Mouse (Mus musculus) CH12.LX (cell line): ENCODE data around the gene Ubash3b. TPM values are rescaled to one million over a fixed set of nuclear protein-coding genes. Genes with fewer than 3 reads are reported as not detected.

Source experiments
- DNase-seq: peaks from one replicate; pipeline ENCODE4 v3.0.0-alpha.2; 2013; ENCODE audit errors: extremely low read depth
- H3K27ac ChIP-seq: 2 replicates; pipeline ENCODE4 v1.5.1; 2012; ENCODE audit warnings: low read depth, mild to moderate bottlenecking, control low read depth, moderate library complexity; ENCODE audit not compliant: insufficient read depth
- H3K27me3 ChIP-seq: replicated peaks from 2 replicates; pipeline ENCODE3; 2012; ENCODE audit warnings: inconsistent platforms
- H3K36me3 ChIP-seq, 2 experiments: replicated peaks in 1 of 2; 2 replicates each; pipeline versions ENCODE3 to v1.6.1; 2012; ENCODE audit warnings: inconsistent platforms in 1 of 2, low read length in 1 of 2, mild to moderate bottlenecking in 1 of 2, mixed read lengths in 1 of 2, moderate library complexity in 1 of 2; ENCODE audit not compliant: control insufficient read depth in 1 of 2, insufficient read depth in 1 of 2
- H3K4me1 ChIP-seq, 2 experiments: 2 replicates each; pipeline ENCODE4 v1.6.1; 2012; ENCODE audit warnings: inconsistent platforms in 1 of 2, moderate library complexity in 1 of 2; ENCODE audit not compliant: insufficient read depth in 2 of 2, control insufficient read depth in 1 of 2
- H3K4me2 ChIP-seq: 2 replicates; pipeline ENCODE4 v1.6.1; 2012; ENCODE audit warnings: low read depth, mild to moderate bottlenecking, control low read depth; ENCODE audit not compliant: poor library complexity, insufficient read depth, severe bottlenecking
- H3K4me3 ChIP-seq, 3 experiments: fragments of 150-350 bp in 1 of 3; sonication (generic) in 1 of 3; replicated peaks in 1 of 3; 2 replicates each; pipeline versions ENCODE3 to v1.5.1; 2011 to 2012; ENCODE audit warnings: low read depth in 2 of 3, low read length in 2 of 3, mild to moderate bottlenecking in 2 of 3, moderate library complexity in 2 of 3, control low read depth in 1 of 3, improper control_type of control experiment in 1 of 3, inconsistent platforms in 1 of 3, mixed read lengths in 1 of 3; ENCODE audit not compliant: poor library complexity in 1 of 3
- H3K79me2 ChIP-seq: replicated peaks from 2 replicates; pipeline ENCODE4 v1.6.1; 2012; ENCODE audit warnings: mild to moderate bottlenecking, moderate library complexity; ENCODE audit not compliant: control insufficient read depth, poor library complexity, insufficient read depth, severe bottlenecking; ENCODE audit errors: extremely low read depth
- H3K9ac ChIP-seq: 2 replicates; pipeline ENCODE4 v1.6.1; 2012; ENCODE audit warnings: low read depth, mild to moderate bottlenecking, control low read depth, moderate library complexity; ENCODE audit not compliant: insufficient read depth
- H3K9me3 ChIP-seq: replicated peaks from 2 replicates; pipeline ENCODE3; 2012; ENCODE audit warnings: low read length, inconsistent platforms, mixed read lengths
- CHD1 ChIP-seq: IDR thresholded peaks from 2 replicates; pipeline ENCODE4 v1.6.1; 2012; ENCODE audit warnings: low read depth, low read length, improper control_type of control experiment, inconsistent platforms
- CHD2 ChIP-seq: IDR thresholded peaks from 2 replicates; pipeline ENCODE4 v1.6.1; 2011; ENCODE audit warnings: low read length, improper control_type of control experiment
- MAFK ChIP-seq: IDR thresholded peaks from 2 replicates; pipeline ENCODE4 v1.6.1; 2011; ENCODE audit warnings: low read length, improper control_type of control experiment; ENCODE audit not compliant: insufficient replicate concordance
- MEF2A ChIP-seq: IDR thresholded peaks from 2 replicates; pipeline ENCODE4 v1.6.1; 2014; ENCODE audit warnings: low read depth, mild to moderate bottlenecking, inconsistent platforms, low read length, improper control_type of control experiment, borderline replicate concordance
- MXI1 ChIP-seq: IDR thresholded peaks from 2 replicates; pipeline ENCODE4 v1.6.1; 2011; ENCODE audit warnings: mild to moderate bottlenecking, low read depth, low read length, improper control_type of control experiment
- NELFE ChIP-seq: IDR thresholded peaks from 2 replicates; pipeline ENCODE4 v1.6.1; 2011; ENCODE audit warnings: low read depth, low read length, improper control_type of control experiment
- PAX5 ChIP-seq: IDR thresholded peaks from 2 replicates; pipeline ENCODE4 v1.6.1; 2012; ENCODE audit warnings: low read length, inconsistent platforms, mixed read lengths
- POLR2A ChIP-seq: IDR thresholded peaks from 2 replicates; pipeline ENCODE4 v1.6.1; 2011; ENCODE audit warnings: low read depth, mild to moderate bottlenecking, improper control_type of control experiment, low read length
- POLR2AphosphoS2 ChIP-seq: IDR thresholded peaks from 2 replicates; pipeline ENCODE4 v1.6.1; 2011; ENCODE audit warnings: low read depth, low read length, improper control_type of control experiment
- RAD21 ChIP-seq: IDR thresholded peaks from 2 replicates; pipeline ENCODE4 v1.6.1; 2011; ENCODE audit warnings: low read depth, mild to moderate bottlenecking, low read length, improper control_type of control experiment, moderate library complexity
- RCOR1 ChIP-seq: conservative IDR thresholded peaks from 2 replicates; pipeline ENCODE4 v1.6.1; 2012; ENCODE audit warnings: low read depth, mild to moderate bottlenecking, inconsistent platforms, low read length, improper control_type of control experiment
- SIN3A ChIP-seq: IDR thresholded peaks from 2 replicates; pipeline ENCODE4 v1.6.1; 2012; ENCODE audit warnings: low read length, improper control_type of control experiment, inconsistent platforms
- SMC3 ChIP-seq: IDR thresholded peaks from 2 replicates; pipeline ENCODE4 v1.6.1; 2011; ENCODE audit warnings: low read depth, low read length, improper control_type of control experiment
- TBP ChIP-seq: conservative IDR thresholded peaks from 2 replicates; pipeline ENCODE4 v1.6.1; 2011; ENCODE audit warnings: low read depth, low read length, improper control_type of control experiment
- UBTF ChIP-seq: IDR thresholded peaks from 2 replicates; pipeline ENCODE4 v1.6.1; 2012; ENCODE audit warnings: low read depth, mild to moderate bottlenecking, inconsistent platforms, low read length, improper control_type of control experiment, moderate library complexity
- USF1 ChIP-seq: IDR thresholded peaks from 2 replicates; pipeline ENCODE4 v1.6.1; 2014; ENCODE audit warnings: low read depth, mild to moderate bottlenecking, inconsistent platforms, low read length, improper control_type of control experiment
- ZC3H11A ChIP-seq: IDR thresholded peaks from 2 replicates; pipeline ENCODE4 v1.6.1; 2012; ENCODE audit warnings: low read depth, mild to moderate bottlenecking, inconsistent platforms, low read length, improper control_type of control experiment
- ZKSCAN1 ChIP-seq: IDR thresholded peaks from 2 replicates; pipeline ENCODE4 v1.6.1; 2012; ENCODE audit warnings: low read depth, inconsistent platforms, low read length, improper control_type of control experiment, borderline replicate concordance
- ZMIZ1 ChIP-seq: IDR thresholded peaks from 2 replicates; pipeline ENCODE4 v1.6.1; 2012; ENCODE audit warnings: low read depth, mild to moderate bottlenecking, inconsistent platforms, low read length, improper control_type of control experiment
- dilution Hi-C: fragments of 300-500 bp; cut with MboI; formaldehyde crosslinking; loops from 2 replicates; pipeline ENCODE4 v1.14.3; 2020; ENCODE audit warnings: low sequenced_read_pairs; ENCODE audit not compliant: extremely low pct_unique_long_range_greater_than_20kb, extremely low pct_ligation_motif_present
- in situ Hi-C: fragments of 300-500 bp; cut with MboI; formaldehyde crosslinking; loops from 3 replicates; pipeline ENCODE4 v1.14.3; 2019; ENCODE audit warnings: low sequenced_read_pairs, low pct_ligation_motif_present, low pct_unique_long_range_greater_than_20kb, mixed read lengths
- polyA plus RNA-seq: library from polyadenylated mRNA; unstranded; fragments of >175 nt; gene quantifications from 2 replicates; pipeline ENCODE4 v1.2.1, GENCODE M21; 2012; ENCODE audit warnings: low read depth; ENCODE audit not compliant: insufficient read length
- total RNA-seq, 2 experiments: library from RNA; depleted of rRNA; stranded (reverse); fragments of 300-350 nt in 1 of 2; fragments of >200 nt in 1 of 2; gene quantifications; 2 replicates each; pipeline ENCODE4 v1.2.3; 2012 to 2014

Ubash3b gene
- total and polyA plus RNA-seq, 3 experiments, result 2.8 to 4.6 (median 4.2) TPM

GRCm38 (mm10) chr9:41049282-41049681 is 112.2 kb downstream of the Ubash3b start:
- Histone ChIP-seq H3K4me1 (peaks cover 8 to 32% of the 10 kb centered on the region in 2 experiments; a peak in 3 of 4 replicates), H3K27ac (no peak overlapping the region), H3K9me3 (no peaks in the 10 kb centered on the region), H3K36me3 (peaks cover 0 to 28% of the 10 kb centered on the region in 2 experiments), H3K4me2 (no peak overlapping the region), H3K27me3 (no peaks in the 10 kb centered on the region), H3K9ac (no peak overlapping the region), H3K79me2 (no peaks in the 10 kb centered on the region), H3K4me3 (no peak overlapping the region)
- in situ Hi-C loops, result no loop called here
- DNase-seq, result no peak
- dilution Hi-C loops, result no loop called here
- TF ChIP-seq POLR2AphosphoS2, result no peak
- TF ChIP-seq PAX5, result no peak
- TF ChIP-seq ZMIZ1, result no peak
- no peak for TF ChIP-seq ZC3H11A
- TF ChIP-seq ZKSCAN1, result no peak
- TF ChIP-seq CHD2, result no peak
- no peak for TF ChIP-seq MAFK
- no peak for TF ChIP-seq USF1
- TF ChIP-seq MXI1, result no peak
- TF ChIP-seq RCOR1, result no peak
- TF ChIP-seq UBTF, result no peak
- TF ChIP-seq POLR2A, result no peak
- TF ChIP-seq SIN3A, result no peak
- no peak for TF ChIP-seq CHD1
- TF ChIP-seq MEF2A, result no peak
- TF ChIP-seq SMC3, result no peak
- TF ChIP-seq RAD21, result no peak
- no peak for TF ChIP-seq NELFE

- Histone ChIP-seq H3K4me1 (peaks cover 8 to 27% of the 10 kb centered on the region in 2 experiments; a peak in 3 of 4 replicates), H3K27ac (no peak overlapping the region)
Measured at GRCm38 (mm10) chr9:41048820-41049219, 112.7 kb downstream of the Ubash3b start.

More at GRCm38 (mm10) chr9:41048820-41049219, 112.7 kb downstream of the Ubash3b start:
- no peaks in the 10 kb centered on the region for H3K9me3 ChIP-seq
- DNase-seq, result no peak
- dilution Hi-C loops, result no loop called here
- no peak for TF ChIP-seq MEF2A
- TF ChIP-seq TBP, result no peak
- H3K36me3 ChIP-seq, result peaks cover 0 to 28% of the 10 kb centered on the region in 2 experiments
- no peak overlapping the region for H3K4me3 ChIP-seq
- H3K79me2 ChIP-seq, result no peaks in the 10 kb centered on the region
- no peak overlapping the region for H3K9ac ChIP-seq
- in situ Hi-C loops, result no loop called here
- no peak overlapping the region for H3K4me2 ChIP-seq
- H3K27me3 ChIP-seq, result no peaks in the 10 kb centered on the region
